Mouse (Mus musculus): Measurements from ENCODE around the gene Sox5. TPM values are rescaled to one million over a fixed set of nuclear protein-coding genes. Genes with fewer than 3 reads are reported as not detected.

The Sox5 gene
- polyA plus RNA-seq, 1 experiment = 24.3 TPM

- no peak for TF ChIP-seq POLR2A (IDR thresholded peaks at IDR 0.05; ENCODE audit: extremely low read depth, insufficient read depth, low read length)
- no peak for TF ChIP-seq CTCF (IDR thresholded peaks at IDR 0.05; ENCODE audit: extremely low read depth, insufficient read depth, low read length)
- no peak overlapping the region for H3K27ac ChIP-seq (ENCODE audit: insufficient read depth, low read length)
- no peak overlapping the region for H3K4me3 ChIP-seq (ENCODE audit: insufficient read depth, low read length)
- no peaks in the 10 kb centered on the region for H3K4me1 ChIP-seq (ENCODE audit: control insufficient read depth, insufficient read depth, low read length)
Measured at GRCm38 (mm10) chr6:144351049-144351448, 430.7 kb downstream of the Sox5 start.

- no peaks in the 10 kb centered on the region for H3K4me1 ChIP-seq (ENCODE audit: control insufficient read depth, insufficient read depth, low read length)
- no peak overlapping the region for H3K27ac ChIP-seq (ENCODE audit: insufficient read depth, low read length)
- no peak overlapping the region for H3K4me3 ChIP-seq (ENCODE audit: insufficient read depth, low read length)
- TF ChIP-seq CTCF (IDR thresholded peaks at IDR 0.05; ENCODE audit: extremely low read depth, insufficient read depth, low read length) = no peak
Measured at GRCm38 (mm10) chr6:144343338-144343737, 438.4 kb downstream of the Sox5 start.

- TF ChIP-seq CTCF (IDR thresholded peaks at IDR 0.05; ENCODE audit: extremely low read depth, insufficient read depth, low read length) (no peak), POLR2A (IDR thresholded peaks at IDR 0.05; ENCODE audit: extremely low read depth, insufficient read depth, low read length) (no peak)
- Histone ChIP-seq H3K4me3 (ENCODE audit: insufficient read depth, low read length) (no peak overlapping the region), H3K27ac (ENCODE audit: insufficient read depth, low read length) (no peak overlapping the region), H3K4me1 (ENCODE audit: control insufficient read depth, insufficient read depth, low read length) (no peaks in the 10 kb centered on the region)
Measured at GRCm38 (mm10) chr6:144339554-144339953, 442.2 kb downstream of the Sox5 start.

- Histone ChIP-seq H3K4me1 (ENCODE audit: control insufficient read depth, insufficient read depth, low read length) (no peaks in the 10 kb centered on the region), H3K27ac (ENCODE audit: insufficient read depth, low read length) (no peak overlapping the region), H3K4me3 (ENCODE audit: insufficient read depth, low read length) (no peak overlapping the region)
- no peak for TF ChIP-seq POLR2A (IDR thresholded peaks at IDR 0.05; ENCODE audit: extremely low read depth, insufficient read depth, low read length)
- peak; percentile 66 for TF ChIP-seq CTCF (IDR thresholded peaks at IDR 0.05; ENCODE audit: extremely low read depth, insufficient read depth, low read length)
Measured at GRCm38 (mm10) chr6:144339006-144339405, 442.8 kb downstream of the Sox5 start.

- Histone ChIP-seq H3K27ac (ENCODE audit: insufficient read depth, low read length) (no peak overlapping the region), H3K4me3 (ENCODE audit: insufficient read depth, low read length) (no peak overlapping the region), H3K4me1 (ENCODE audit: control insufficient read depth, insufficient read depth, low read length) (no peaks in the 10 kb centered on the region)
- TF ChIP-seq POLR2A (IDR thresholded peaks at IDR 0.05; ENCODE audit: extremely low read depth, insufficient read depth, low read length) (no peak), CTCF (IDR thresholded peaks at IDR 0.05; ENCODE audit: extremely low read depth, insufficient read depth, low read length) (no peak)
Measured at GRCm38 (mm10) chr6:144338221-144338620, 443.6 kb downstream of the Sox5 start.

- TF ChIP-seq POLR2A (IDR thresholded peaks at IDR 0.05; ENCODE audit: extremely low read depth, insufficient read depth, low read length) (no peak), CTCF (IDR thresholded peaks at IDR 0.05; ENCODE audit: extremely low read depth, insufficient read depth, low read length) (no peak)
- Histone ChIP-seq H3K4me1 (ENCODE audit: control insufficient read depth, insufficient read depth, low read length) (no peaks in the 10 kb centered on the region), H3K27ac (ENCODE audit: insufficient read depth, low read length) (no peak overlapping the region), H3K4me3 (ENCODE audit: insufficient read depth, low read length) (no peak overlapping the region)
Measured at GRCm38 (mm10) chr6:144337436-144337969, 444.3 kb downstream of the Sox5 start.

GRCm38 (mm10) chr6:144336789-144337188 is 445.0 kb downstream of the Sox5 start:
- Histone ChIP-seq H3K4me1 (ENCODE audit: control insufficient read depth, insufficient read depth, low read length) (no peaks in the 10 kb centered on the region), H3K27ac (ENCODE audit: insufficient read depth, low read length) (no peak overlapping the region), H3K4me3 (ENCODE audit: insufficient read depth, low read length) (no peak overlapping the region)
- TF ChIP-seq POLR2A (IDR thresholded peaks at IDR 0.05; ENCODE audit: extremely low read depth, insufficient read depth, low read length) (no peak), CTCF (IDR thresholded peaks at IDR 0.05; ENCODE audit: extremely low read depth, insufficient read depth, low read length) (no peak)

GRCm38 (mm10) chr6:144333146-144333545 is 448.6 kb downstream of the Sox5 start:
- TF ChIP-seq POLR2A (IDR thresholded peaks at IDR 0.05; ENCODE audit: extremely low read depth, insufficient read depth, low read length) (no peak), CTCF (IDR thresholded peaks at IDR 0.05; ENCODE audit: extremely low read depth, insufficient read depth, low read length) (no peak)
- no peak overlapping the region for H3K27ac ChIP-seq (ENCODE audit: insufficient read depth, low read length)
- no peaks in the 10 kb centered on the region for H3K4me1 ChIP-seq (ENCODE audit: control insufficient read depth, insufficient read depth, low read length)
- no peak overlapping the region for H3K4me3 ChIP-seq (ENCODE audit: insufficient read depth, low read length)

- H3K4me3 ChIP-seq (ENCODE audit: insufficient read depth, low read length) = no peak overlapping the region
- H3K27ac ChIP-seq (ENCODE audit: insufficient read depth, low read length) = no peak overlapping the region
- no peaks in the 10 kb centered on the region for H3K4me1 ChIP-seq (ENCODE audit: control insufficient read depth, insufficient read depth, low read length)
- TF ChIP-seq CTCF (IDR thresholded peaks at IDR 0.05; ENCODE audit: extremely low read depth, insufficient read depth, low read length) (no peak), POLR2A (IDR thresholded peaks at IDR 0.05; ENCODE audit: extremely low read depth, insufficient read depth, low read length) (no peak)
Measured at GRCm38 (mm10) chr6:144332027-144332426, 449.8 kb downstream of the Sox5 start.

- Histone ChIP-seq H3K4me1 (ENCODE audit: control insufficient read depth, insufficient read depth, low read length) (no peaks in the 10 kb centered on the region), H3K4me3 (ENCODE audit: insufficient read depth, low read length) (no peak overlapping the region), H3K27ac (ENCODE audit: insufficient read depth, low read length) (no peak overlapping the region)
- TF ChIP-seq CTCF (IDR thresholded peaks at IDR 0.05; ENCODE audit: extremely low read depth, insufficient read depth, low read length) (no peak), POLR2A (IDR thresholded peaks at IDR 0.05; ENCODE audit: extremely low read depth, insufficient read depth, low read length) (no peak)
Measured at GRCm38 (mm10) chr6:144329311-144329930, 452.4 kb downstream of the Sox5 start.

Data from cortical plate, adult 2 months (tissue).